Mouse (Mus musculus): ENCODE results near the gene Ski.

The Ski gene

GRCm38 (mm10) chr4:155150276-155151113, 71.9 kb downstream of the Ski start:
- DNase-seq (ENCODE audit: low read depth, low spot score), result peak; percentile 84

- no peak for DNase-seq (ENCODE audit: low read depth, low spot score)
Measured at GRCm38 (mm10) chr4:155149941-155150275, 72.5 kb downstream of the Ski start.

- DNase-seq (ENCODE audit: low read depth, low spot score), result no peak
Measured at GRCm38 (mm10) chr4:155148910-155149698, 73.3 kb downstream of the Ski start.

- no peak for DNase-seq (ENCODE audit: low read depth, low spot score)
Measured at GRCm38 (mm10) chr4:155148453-155148852, 73.9 kb downstream of the Ski start.

GRCm38 (mm10) chr4:155146107-155146823, 76.1 kb downstream of the Ski start:
- DNase-seq (ENCODE audit: low read depth, low spot score), result no peak

GRCm38 (mm10) chr4:155144548-155145180, 77.7 kb downstream of the Ski start:
- DNase-seq (ENCODE audit: low read depth, low spot score), result no peak

- no peak for DNase-seq (ENCODE audit: low read depth, low spot score)
Measured at GRCm38 (mm10) chr4:155143871-155144502, 78.4 kb downstream of the Ski start.

- DNase-seq (ENCODE audit: low read depth, low spot score), result no peak
Measured at GRCm38 (mm10) chr4:155143411-155143810, 79.0 kb downstream of the Ski start.

- no peak for DNase-seq (ENCODE audit: low read depth, low spot score)
Measured at GRCm38 (mm10) chr4:155142836-155143235, 79.6 kb downstream of the Ski start.

GRCm38 (mm10) chr4:155140795-155141265, 81.6 kb downstream of the Ski start:
- no peak for DNase-seq (ENCODE audit: low read depth, low spot score)

- DNase-seq (ENCODE audit: low read depth, low spot score), result no peak
Measured at GRCm38 (mm10) chr4:155140150-155140549, 82.2 kb downstream of the Ski start.

GRCm38 (mm10) chr4:155139281-155140045, 82.9 kb downstream of the Ski start:
- DNase-seq (ENCODE audit: low read depth, low spot score), result no peak

GRCm38 (mm10) chr4:155138451-155138850, 83.9 kb downstream of the Ski start:
- no peak for DNase-seq (ENCODE audit: low read depth, low spot score)

GRCm38 (mm10) chr4:155137891-155138290, 84.5 kb downstream of the Ski start:
- DNase-seq (ENCODE audit: low read depth, low spot score), result no peak

- no peak for DNase-seq (ENCODE audit: low read depth, low spot score)
Measured at GRCm38 (mm10) chr4:155135909-155136585, 86.3 kb downstream of the Ski start.

GRCm38 (mm10) chr4:155134686-155135172, 87.7 kb downstream of the Ski start:
- DNase-seq (ENCODE audit: low read depth, low spot score), result no peak

- no peak for DNase-seq (ENCODE audit: low read depth, low spot score)
Measured at GRCm38 (mm10) chr4:155133658-155134417, 88.6 kb downstream of the Ski start.

- DNase-seq (ENCODE audit: low read depth, low spot score), result no peak
Measured at GRCm38 (mm10) chr4:155133188-155133587, 89.2 kb downstream of the Ski start.

- DNase-seq (ENCODE audit: low read depth, low spot score), result no peak
Measured at GRCm38 (mm10) chr4:155130616-155131015, 91.8 kb downstream of the Ski start.
